Mouse (Mus musculus): ENCODE data around the gene Gas7.

Gene Gas7

DNA sequence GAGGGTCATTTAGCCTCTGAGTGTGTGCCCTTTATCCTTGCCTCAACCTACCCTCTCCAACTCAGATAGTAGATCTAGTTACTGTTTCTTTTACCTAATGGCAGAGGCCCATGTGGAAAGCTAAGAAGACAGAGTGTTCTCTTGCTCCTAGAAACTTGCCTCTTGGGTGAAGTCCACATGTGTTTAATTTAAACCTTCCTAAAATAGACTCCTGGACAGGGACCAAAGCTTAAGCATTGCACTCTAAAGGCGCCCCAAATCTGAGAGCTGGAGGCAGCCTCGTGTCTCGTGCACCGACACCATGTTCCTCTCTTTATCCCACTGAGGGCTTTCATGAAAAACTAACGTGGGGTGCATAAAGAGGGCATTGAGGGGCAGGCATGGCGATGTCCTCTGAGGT lies 271.9 kb downstream of the Gas7 start:
- DNase-seq: no peak

DNA sequence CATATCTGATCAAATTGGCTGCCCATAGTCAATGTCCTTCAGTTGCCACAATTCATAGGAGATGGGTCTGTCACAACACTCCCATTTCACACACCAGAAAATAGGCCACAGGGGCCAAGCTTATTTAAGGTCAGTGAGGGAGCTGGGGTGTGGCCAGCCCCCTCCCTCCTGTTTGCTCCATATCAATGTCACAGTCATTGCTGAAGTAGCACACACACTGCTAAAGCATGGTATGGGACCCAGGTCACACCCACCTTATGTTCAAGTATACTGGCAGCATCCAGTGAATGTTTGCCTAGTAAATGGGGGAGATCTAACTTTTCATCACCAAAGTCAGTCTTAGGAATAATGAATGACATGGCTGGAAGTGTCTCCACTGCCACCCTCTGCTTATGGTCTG lies 273.5 kb downstream of the Gas7 start:
- DNase-seq: no peak

DNA sequence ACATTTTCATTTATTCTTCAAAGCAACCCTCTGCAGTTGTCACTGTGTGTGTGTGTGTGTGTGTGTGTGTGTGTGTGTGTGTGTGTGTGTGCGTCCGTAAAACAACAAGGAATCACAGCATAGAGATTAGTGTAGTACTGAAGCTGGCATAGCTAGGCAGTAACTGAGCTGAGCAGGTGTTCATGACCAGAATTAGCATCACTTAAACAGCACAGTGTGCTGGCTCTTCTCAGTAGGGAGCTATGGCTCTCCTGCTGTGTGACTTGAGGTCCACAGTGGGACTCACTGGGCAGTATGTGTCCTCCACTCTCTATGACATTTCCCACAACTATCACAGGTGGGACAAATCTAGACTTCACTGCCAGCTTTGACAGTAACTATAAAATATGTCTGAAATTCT lies 275.8 kb downstream of the Gas7 start:
- no peak for DNase-seq

DNA sequence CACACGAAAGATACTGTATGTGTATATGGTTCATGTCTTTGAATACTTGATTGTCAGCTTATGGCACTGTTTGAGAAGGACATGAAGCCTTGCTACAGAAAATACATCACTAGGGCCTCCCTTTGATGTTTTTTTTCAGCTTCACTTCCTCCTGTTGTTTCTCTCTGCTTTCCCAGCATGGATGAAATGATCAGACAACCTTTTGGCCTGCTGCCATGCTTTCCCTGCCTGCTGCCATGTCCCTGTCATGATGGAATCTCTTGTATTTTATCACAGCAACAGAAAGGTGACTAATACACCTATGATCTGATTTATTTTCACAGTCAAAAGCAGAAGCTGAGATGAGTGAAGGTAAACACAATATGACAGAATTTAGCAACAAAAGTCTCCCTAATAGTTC lies 278.5 kb downstream of the Gas7 start:
- DNase-seq: no peak

DNA sequence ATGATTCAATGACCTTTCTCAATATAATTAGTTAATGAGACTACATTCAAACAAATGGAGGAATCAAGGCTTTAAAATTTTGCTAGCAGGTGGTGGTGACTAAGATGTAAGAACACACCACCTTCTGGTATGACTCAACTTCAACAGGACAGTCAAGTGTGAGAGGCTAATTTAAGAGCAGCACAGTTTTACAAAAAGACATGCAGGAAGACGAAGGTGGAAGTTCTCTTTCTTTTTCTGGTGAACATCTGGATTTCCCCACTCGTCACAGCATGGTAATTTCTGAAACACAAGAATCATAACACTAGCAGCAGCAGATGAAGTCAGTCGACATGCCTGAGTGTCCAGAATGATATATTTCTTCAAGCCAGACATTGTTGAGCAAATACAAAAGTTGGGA lies 279.4 kb downstream of the Gas7 start:
- DNase-seq: no peak

DNA sequence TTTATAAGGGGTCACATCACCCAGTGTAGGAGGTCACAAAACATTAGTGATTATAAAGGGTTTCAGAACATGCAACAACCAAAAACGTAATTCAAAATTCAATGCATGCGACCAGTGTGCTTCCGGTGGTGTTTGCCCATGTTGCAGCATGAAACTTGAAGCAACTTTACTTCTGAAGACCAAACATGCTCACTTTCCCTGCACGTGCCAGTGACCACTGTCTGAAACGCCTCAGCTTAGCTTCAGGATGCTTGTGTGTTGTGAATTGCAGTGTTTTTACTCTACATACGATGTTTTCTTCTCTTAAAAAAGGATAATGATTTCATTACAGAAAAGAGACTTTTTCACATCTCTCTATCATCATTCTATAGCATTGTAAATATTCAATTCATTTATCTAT lies 283.1 kb downstream of the Gas7 start:
- no peak for DNase-seq
